Mouse (Mus musculus): Measurements from ENCODE around the gene Krt77.

DNA sequence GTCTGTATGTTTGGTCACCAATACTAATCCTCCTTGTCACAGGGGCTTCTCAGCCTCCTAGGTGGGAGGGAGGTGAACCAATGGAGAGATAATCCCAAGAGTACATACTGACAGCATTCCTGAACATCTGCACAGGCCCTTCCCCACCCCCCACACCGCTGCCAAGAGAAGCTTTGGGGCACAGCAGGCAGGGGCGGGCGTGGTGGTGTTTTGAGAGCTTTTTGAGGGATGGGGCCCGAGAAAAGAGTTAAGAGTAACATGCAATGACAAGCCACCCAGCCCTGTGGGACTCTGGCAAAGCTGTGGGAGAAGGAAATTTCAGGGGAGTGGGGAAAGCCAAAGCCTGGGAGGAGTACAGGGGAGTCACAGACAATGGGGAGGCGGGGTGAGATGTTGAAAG is 15.2 kb downstream of the Krt77 start:
- TF ChIP-seq ZC3H11A (IDR thresholded peaks at IDR 0.05; ENCODE audit: borderline replicate concordance, low read depth, low read length) (no peak), HCFC1 (IDR thresholded peaks at IDR 0.05; ENCODE audit: borderline replicate concordance, insufficient read depth, low read length) (no peak), CHD2 (IDR thresholded peaks at IDR 0.05; ENCODE audit: low read depth, low read length) (no peak), MAFK (IDR thresholded peaks at IDR 0.05; ENCODE audit: insufficient read depth, low read depth, low read length) (no peak)

All from ES-E14 (cell line).